Mouse (Mus musculus) CH12.LX (cell line): ENCODE measurements around the gene Shq1. TPM values are rescaled to one million over a fixed set of nuclear protein-coding genes. Genes with fewer than 3 reads are reported as not detected.

ENCODE experiments used
- DNase-seq: peaks from one replicate; pipeline ENCODE4 v3.0.0-alpha.2; 2013; ENCODE audit errors: extremely low read depth
- H3K27ac ChIP-seq: 2 replicates; pipeline ENCODE4 v1.5.1; 2012; ENCODE audit warnings: low read depth, mild to moderate bottlenecking, control low read depth, moderate library complexity; ENCODE audit not compliant: insufficient read depth
- H3K27me3 ChIP-seq: replicated peaks from 2 replicates; pipeline ENCODE3; 2012; ENCODE audit warnings: inconsistent platforms
- H3K36me3 ChIP-seq, 2 experiments: replicated peaks in 1 of 2; 2 replicates each; pipeline versions ENCODE3 to v1.6.1; 2012; ENCODE audit warnings: inconsistent platforms in 1 of 2, low read length in 1 of 2, mild to moderate bottlenecking in 1 of 2, mixed read lengths in 1 of 2, moderate library complexity in 1 of 2; ENCODE audit not compliant: control insufficient read depth in 1 of 2, insufficient read depth in 1 of 2
- H3K4me1 ChIP-seq, 2 experiments: 2 replicates each; pipeline ENCODE4 v1.6.1; 2012; ENCODE audit warnings: inconsistent platforms in 1 of 2, moderate library complexity in 1 of 2; ENCODE audit not compliant: insufficient read depth in 2 of 2, control insufficient read depth in 1 of 2
- H3K4me2 ChIP-seq: 2 replicates; pipeline ENCODE4 v1.6.1; 2012; ENCODE audit warnings: low read depth, mild to moderate bottlenecking, control low read depth; ENCODE audit not compliant: poor library complexity, insufficient read depth, severe bottlenecking
- H3K4me3 ChIP-seq, 3 experiments: fragments of 150-350 bp in 1 of 3; sonication (generic) in 1 of 3; replicated peaks in 1 of 3; 2 replicates each; pipeline versions ENCODE3 to v1.5.1; 2011 to 2012; ENCODE audit warnings: low read depth in 2 of 3, low read length in 2 of 3, mild to moderate bottlenecking in 2 of 3, moderate library complexity in 2 of 3, control low read depth in 1 of 3, improper control_type of control experiment in 1 of 3, inconsistent platforms in 1 of 3, mixed read lengths in 1 of 3; ENCODE audit not compliant: poor library complexity in 1 of 3
- H3K79me2 ChIP-seq: replicated peaks from 2 replicates; pipeline ENCODE4 v1.6.1; 2012; ENCODE audit warnings: mild to moderate bottlenecking, moderate library complexity; ENCODE audit not compliant: control insufficient read depth, poor library complexity, insufficient read depth, severe bottlenecking; ENCODE audit errors: extremely low read depth
- H3K9ac ChIP-seq: 2 replicates; pipeline ENCODE4 v1.6.1; 2012; ENCODE audit warnings: low read depth, mild to moderate bottlenecking, control low read depth, moderate library complexity; ENCODE audit not compliant: insufficient read depth
- H3K9me3 ChIP-seq: replicated peaks from 2 replicates; pipeline ENCODE3; 2012; ENCODE audit warnings: low read length, inconsistent platforms, mixed read lengths
- BHLHE40 ChIP-seq: IDR thresholded peaks from 2 replicates; pipeline ENCODE4 v1.6.1; 2011; ENCODE audit warnings: mild to moderate bottlenecking, low read depth, low read length, improper control_type of control experiment
- CHD1 ChIP-seq: IDR thresholded peaks from 2 replicates; pipeline ENCODE4 v1.6.1; 2012; ENCODE audit warnings: low read depth, low read length, improper control_type of control experiment, inconsistent platforms
- CHD2 ChIP-seq: IDR thresholded peaks from 2 replicates; pipeline ENCODE4 v1.6.1; 2011; ENCODE audit warnings: low read length, improper control_type of control experiment
- CTCF ChIP-seq, 2 experiments: IDR thresholded peaks in 1 of 2; conservative IDR thresholded peaks in 1 of 2; 2 replicates each; pipeline ENCODE4 v1.5.1; 2011 to 2012; ENCODE audit warnings: low read depth in 2 of 2, low read length in 2 of 2, improper control_type of control experiment in 1 of 2, inconsistent platforms in 1 of 2, mild to moderate bottlenecking in 1 of 2, moderate library complexity in 1 of 2
- E2F4 ChIP-seq: IDR thresholded peaks from 2 replicates; pipeline ENCODE4 v1.6.1; 2011; ENCODE audit warnings: low read depth, low read length, improper control_type of control experiment; ENCODE audit not compliant: insufficient replicate concordance
- EP300 ChIP-seq: IDR thresholded peaks from 2 replicates; pipeline ENCODE4 v1.6.1; 2011; ENCODE audit warnings: low read length, improper control_type of control experiment
- ETS1 ChIP-seq: conservative IDR thresholded peaks from 2 replicates; pipeline ENCODE4 v1.6.1; 2012; ENCODE audit warnings: low read depth, mild to moderate bottlenecking, inconsistent platforms, low read length, improper control_type of control experiment, moderate library complexity
- GABPA ChIP-seq: IDR thresholded peaks from 2 replicates; pipeline ENCODE4 v1.6.1; 2012; ENCODE audit warnings: low read depth, low read length, improper control_type of control experiment, inconsistent platforms; ENCODE audit not compliant: insufficient replicate concordance
- HCFC1 ChIP-seq: IDR thresholded peaks from 2 replicates; pipeline ENCODE4 v1.6.1; 2012; ENCODE audit warnings: low read depth, mild to moderate bottlenecking, inconsistent platforms, low read length, improper control_type of control experiment
- IRF4 ChIP-seq: IDR thresholded peaks from 2 replicates; pipeline ENCODE4 v1.6.1; 2014; ENCODE audit warnings: low read depth, mild to moderate bottlenecking, inconsistent platforms, low read length, improper control_type of control experiment
- JUND ChIP-seq: conservative IDR thresholded peaks from 2 replicates; pipeline ENCODE4 v1.6.1; 2011; ENCODE audit warnings: low read depth, low read length, improper control_type of control experiment
- MAX ChIP-seq: IDR thresholded peaks from 2 replicates; pipeline ENCODE4 v1.6.1; 2011; ENCODE audit warnings: low read length, improper control_type of control experiment
- MAZ ChIP-seq: IDR thresholded peaks from 2 replicates; pipeline ENCODE4 v1.6.1; 2012; ENCODE audit warnings: low read depth, mild to moderate bottlenecking, inconsistent platforms, low read length, improper control_type of control experiment, moderate library complexity
- MEF2A ChIP-seq: IDR thresholded peaks from 2 replicates; pipeline ENCODE4 v1.6.1; 2014; ENCODE audit warnings: low read depth, mild to moderate bottlenecking, inconsistent platforms, low read length, improper control_type of control experiment, borderline replicate concordance
- NELFE ChIP-seq: IDR thresholded peaks from 2 replicates; pipeline ENCODE4 v1.6.1; 2011; ENCODE audit warnings: low read depth, low read length, improper control_type of control experiment
- PAX5 ChIP-seq: IDR thresholded peaks from 2 replicates; pipeline ENCODE4 v1.6.1; 2012; ENCODE audit warnings: low read length, inconsistent platforms, mixed read lengths
- POLR2A ChIP-seq: IDR thresholded peaks from 2 replicates; pipeline ENCODE4 v1.6.1; 2011; ENCODE audit warnings: low read depth, mild to moderate bottlenecking, improper control_type of control experiment, low read length
- POLR2AphosphoS2 ChIP-seq: IDR thresholded peaks from 2 replicates; pipeline ENCODE4 v1.6.1; 2011; ENCODE audit warnings: low read depth, low read length, improper control_type of control experiment
- RAD21 ChIP-seq: IDR thresholded peaks from 2 replicates; pipeline ENCODE4 v1.6.1; 2011; ENCODE audit warnings: low read depth, mild to moderate bottlenecking, low read length, improper control_type of control experiment, moderate library complexity
- RCOR1 ChIP-seq: conservative IDR thresholded peaks from 2 replicates; pipeline ENCODE4 v1.6.1; 2012; ENCODE audit warnings: low read depth, mild to moderate bottlenecking, inconsistent platforms, low read length, improper control_type of control experiment
- SIN3A ChIP-seq: IDR thresholded peaks from 2 replicates; pipeline ENCODE4 v1.6.1; 2012; ENCODE audit warnings: low read length, improper control_type of control experiment, inconsistent platforms
- SMC3 ChIP-seq: IDR thresholded peaks from 2 replicates; pipeline ENCODE4 v1.6.1; 2011; ENCODE audit warnings: low read depth, low read length, improper control_type of control experiment
- TBP ChIP-seq: conservative IDR thresholded peaks from 2 replicates; pipeline ENCODE4 v1.6.1; 2011; ENCODE audit warnings: low read depth, low read length, improper control_type of control experiment
- UBTF ChIP-seq: IDR thresholded peaks from 2 replicates; pipeline ENCODE4 v1.6.1; 2012; ENCODE audit warnings: low read depth, mild to moderate bottlenecking, inconsistent platforms, low read length, improper control_type of control experiment, moderate library complexity
- USF1 ChIP-seq: IDR thresholded peaks from 2 replicates; pipeline ENCODE4 v1.6.1; 2014; ENCODE audit warnings: low read depth, mild to moderate bottlenecking, inconsistent platforms, low read length, improper control_type of control experiment
- USF2 ChIP-seq: conservative IDR thresholded peaks from 2 replicates; pipeline ENCODE4 v1.6.1; 2011; ENCODE audit warnings: low read depth, low read length, improper control_type of control experiment
- ZKSCAN1 ChIP-seq: IDR thresholded peaks from 2 replicates; pipeline ENCODE4 v1.6.1; 2012; ENCODE audit warnings: low read depth, inconsistent platforms, low read length, improper control_type of control experiment, borderline replicate concordance
- ZMIZ1 ChIP-seq: IDR thresholded peaks from 2 replicates; pipeline ENCODE4 v1.6.1; 2012; ENCODE audit warnings: low read depth, mild to moderate bottlenecking, inconsistent platforms, low read length, improper control_type of control experiment
- ZNF384 ChIP-seq: IDR thresholded peaks from 2 replicates; pipeline ENCODE4 v1.6.1; 2012; ENCODE audit warnings: low read depth, low read length, improper control_type of control experiment, inconsistent platforms
- dilution Hi-C: fragments of 300-500 bp; cut with MboI; formaldehyde crosslinking; loops from 2 replicates; pipeline ENCODE4 v1.14.3; 2020; ENCODE audit warnings: low sequenced_read_pairs; ENCODE audit not compliant: extremely low pct_unique_long_range_greater_than_20kb, extremely low pct_ligation_motif_present
- in situ Hi-C: fragments of 300-500 bp; cut with MboI; formaldehyde crosslinking; loops from 3 replicates; pipeline ENCODE4 v1.14.3; 2019; ENCODE audit warnings: low sequenced_read_pairs, low pct_ligation_motif_present, low pct_unique_long_range_greater_than_20kb, mixed read lengths
- polyA plus RNA-seq: library from polyadenylated mRNA; unstranded; fragments of >175 nt; gene quantifications from 2 replicates; pipeline ENCODE4 v1.2.1, GENCODE M21; 2012; ENCODE audit warnings: low read depth; ENCODE audit not compliant: insufficient read length
- total RNA-seq, 2 experiments: library from RNA; depleted of rRNA; stranded (reverse); fragments of 300-350 nt in 1 of 2; fragments of >200 nt in 1 of 2; gene quantifications; 2 replicates each; pipeline ENCODE4 v1.2.3; 2012 to 2014

Shq1 gene
- total and polyA plus RNA-seq, 3 experiments, result 26.6 to 32.3 (median 32.3) TPM

GRCm38 (mm10) chr6:100710866-100711265 lies 39.9 kb upstream of the Shq1 start:
- Histone ChIP-seq H3K4me1 (peaks cover 10 to 15% of the 10 kb centered on the region in 2 experiments; a peak in 3 of 4 replicates), H3K4me2 (no peak overlapping the region), H3K27ac (no peak overlapping the region), H3K36me3 (no peaks in the 10 kb centered on the region), H3K4me3 (no peak overlapping the region), H3K9ac (no peak overlapping the region), H3K27me3 (no peaks in the 10 kb centered on the region), H3K9me3 (no peaks in the 10 kb centered on the region), H3K79me2 (no peaks in the 10 kb centered on the region)
- dilution Hi-C loops, result no loop called here
- DNase-seq, result no peak
- no peak for TF ChIP-seq SMC3
- no peak for TF ChIP-seq HCFC1
- TF ChIP-seq IRF4, result no peak
- TF ChIP-seq JUND, result no peak
- no peak for TF ChIP-seq MEF2A
- TF ChIP-seq ZNF384, result no peak
- no peak for TF ChIP-seq CHD2
- no peak for TF ChIP-seq NELFE
- no peak for TF ChIP-seq POLR2A
- no peak for TF ChIP-seq ZMIZ1
- no peak for TF ChIP-seq USF2
- no peak for TF ChIP-seq ZKSCAN1
- no peak for TF ChIP-seq UBTF
- TF ChIP-seq POLR2AphosphoS2, result no peak
- in situ Hi-C loops, result no loop called here

GRCm38 (mm10) chr6:100710170-100710569 lies 39.2 kb upstream of the Shq1 start:
- Histone ChIP-seq H3K36me3 (no peaks in the 10 kb centered on the region), H3K79me2 (no peaks in the 10 kb centered on the region), H3K4me3 (no peak overlapping the region), H3K27ac (no peak overlapping the region)
- in situ Hi-C loops, result no loop called here
- TF ChIP-seq BHLHE40 (no peak), SMC3 (peak; percentile 28), E2F4 (no peak), CHD2 (no peak), CTCF (conservative IDR thresholded peaks at IDR 0.05 in 1 of 2, IDR thresholded peaks at IDR 0.05 in 1 of 2; ENCODE audit: low read depth in 2 of 2, low read length in 2 of 2) (peak; percentile 42 to 68), ETS1 (no peak), ZNF384 (no peak), MAX (no peak), NELFE (no peak), ZKSCAN1 (no peak), PAX5 (no peak), RAD21 (peak; percentile 40), MAZ (no peak), RCOR1 (no peak), SIN3A (no peak), POLR2A (no peak), EP300 (no peak), MEF2A (no peak), TBP (no peak), CHD1 (no peak), GABPA (no peak), USF1 (no peak)
- TF ChIP-seq, all 38 proteins: peak for 3
- H3K4me2 ChIP-seq, result peak overlapping the region; percentile 73
- peak; percentile 56 for DNase-seq
- H3K9ac ChIP-seq, result no peak overlapping the region
- peaks cover 10 to 15% of the 10 kb centered on the region in 2 experiments; a peak in 3 of 4 replicates for H3K4me1 ChIP-seq
- no peaks in the 10 kb centered on the region for H3K9me3 ChIP-seq
- H3K27me3 ChIP-seq, result no peaks in the 10 kb centered on the region
- dilution Hi-C loops, result no loop called here
